In genomic region chr2:178277206-178277605, GRCm38 (mm10) we compare ENCODE assay signal across 9 mouse cellular contexts.
DNase-seq lines count a peak whose midpoint lies in the region; ATAC-seq and TF ChIP-seq lines count a peak whose summit lies in the region.
"Had no signal": no experiment of that assay in that cellular context is flagged by ENCODE, and none has a peak within 500 bp of the region (broad histone marks: within the 10 kb centered on the region; RNA-seq: fewer than 3 reads in every experiment).

No protein-coding gene starts in this region.

- H3K27me3 ChIP-seq in hindbrain, embryonic 10.5 days (ENCODE audit: insufficient read depth, poor library complexity, severe bottlenecking), result no peaks in the 10 kb centered on the region
- no peaks in the 10 kb centered on the region for H3K27me3 ChIP-seq in hindbrain, embryonic 13.5 days
- H3K27me3 ChIP-seq in hindbrain, postnatal 0 days (ENCODE audit: insufficient read depth, low read length), result no peaks in the 10 kb centered on the region
- no peaks in the 10 kb centered on the region for H3K27me3 ChIP-seq in liver, postnatal 0 days (ENCODE audit: insufficient read depth, low read length)
- H3K27me3 ChIP-seq: heart, embryonic 13.5 days had no signal

- H3K4me2 ChIP-seq in hindbrain, embryonic 13.5 days, result no peak overlapping the region
- no peak overlapping the region for H3K4me2 ChIP-seq in hindbrain, postnatal 0 days (ENCODE audit: low read depth, low read length)
- H3K4me2 ChIP-seq in liver, postnatal 0 days (ENCODE audit: low read depth, low read length), result no peak overlapping the region
- H3K4me2 ChIP-seq: heart, embryonic 13.5 days had no signal

- no peaks in the 10 kb centered on the region for H3K9me3 ChIP-seq in hindbrain, embryonic 10.5 days
- no peaks in the 10 kb centered on the region for H3K9me3 ChIP-seq in hindbrain, embryonic 13.5 days
- H3K9me3 ChIP-seq in hindbrain, postnatal 0 days (ENCODE audit: low read length), result no peaks in the 10 kb centered on the region
- H3K9me3 ChIP-seq in liver, postnatal 0 days (ENCODE audit: low read length), result no peaks in the 10 kb centered on the region
- H3K9me3 ChIP-seq: heart, embryonic 13.5 days had no signal

- DNase-seq in hindbrain, embryonic 10.5 days (ENCODE audit: low spot score), result peak; percentile 57
- DNase-seq in brain, adult 2 months (ENCODE audit: low read depth, low spot score), result peak; percentile 60
- peak; percentile 53 for DNase-seq in hindbrain, postnatal 0 days (ENCODE audit: low spot score)
- peak; percentile 58 for DNase-seq in liver, postnatal 0 days
- DNase-seq in urinary bladder, postnatal 36 days (ENCODE audit: low spot score in 2 of 2), result peak; percentile 3 to 48
- DNase-seq in natural killer cell, adult 2 months (ENCODE audit: low spot score in 2 of 2), result no peak
- no peak for DNase-seq in layer of hippocampus, adult 8-10 months (ENCODE audit: low spot score in 2 of 2)

- no peaks in the 10 kb centered on the region for H3K36me3 ChIP-seq in hindbrain, embryonic 10.5 days
- H3K36me3 ChIP-seq in hindbrain, embryonic 13.5 days, result peaks cover 38% of the 10 kb centered on the region
- H3K36me3 ChIP-seq in hindbrain, postnatal 0 days (ENCODE audit: insufficient read depth, low read length), result no peaks in the 10 kb centered on the region; the same call in 1 of the 2 replicates
- no peaks in the 10 kb centered on the region for H3K36me3 ChIP-seq in liver, postnatal 0 days (replicated peaks; ENCODE audit: insufficient read depth, low read length)
- H3K36me3 ChIP-seq: heart, embryonic 13.5 days had no signal

- ATAC-seq in hindbrain, embryonic 13.5 days (ENCODE audit: low FRiP score), result no peak
- no peak for ATAC-seq in hindbrain, postnatal 0 days
- no peak for ATAC-seq in liver, postnatal 0 days

- TF ChIP-seq CTCF in hindbrain, postnatal 0 days (IDR thresholded peaks at IDR 0.05; ENCODE audit: low read depth), result no peak
- TF ChIP-seq CTCF in liver, postnatal 0 days (IDR thresholded peaks at IDR 0.05; ENCODE audit: low read depth), result no peak

- no peak overlapping the region for H3K4me3 ChIP-seq in hindbrain, embryonic 10.5 days
- no peak overlapping the region for H3K4me3 ChIP-seq in hindbrain, embryonic 13.5 days
- H3K4me3 ChIP-seq in hindbrain, postnatal 0 days (ENCODE audit: low read length), result no peak overlapping the region
- H3K4me3 ChIP-seq in liver, postnatal 0 days (ENCODE audit: low read depth, low read length), result no peak overlapping the region
- H3K4me3 ChIP-seq: heart, embryonic 13.5 days had no signal

- TF ChIP-seq EP300 in liver, postnatal 0 days (IDR thresholded peaks at IDR 0.05; ENCODE audit: low read depth), result no peak

- no peak overlapping the region for H3K27ac ChIP-seq in hindbrain, embryonic 10.5 days
- H3K27ac ChIP-seq in hindbrain, embryonic 13.5 days, result no peak overlapping the region
- H3K27ac ChIP-seq in hindbrain, postnatal 0 days, result no peak overlapping the region
- H3K27ac ChIP-seq in liver, postnatal 0 days (ENCODE audit: low read depth), result no peak overlapping the region
- H3K27ac ChIP-seq: heart, embryonic 13.5 days had no signal

- WGBS in hindbrain, embryonic 10.5 days, result 12% methylated on average over 6 of the region's 6 CpGs
- WGBS in hindbrain, embryonic 13.5 days, result 21% methylated on average over 6 of the region's 6 CpGs
- 13% methylated on average over 6 of the region's 6 CpGs for WGBS in hindbrain, postnatal 0 days
- 6% methylated on average over 6 of the region's 6 CpGs for WGBS in liver, postnatal 0 days (ENCODE audit: insufficient replicate concordance)

- no peaks in the 10 kb centered on the region for H3K4me1 ChIP-seq in hindbrain, embryonic 10.5 days (replicated peaks)
- H3K4me1 ChIP-seq in hindbrain, embryonic 13.5 days (replicated peaks), result peaks cover 4% of the 10 kb centered on the region; the same call in 1 of the 2 replicates
- no peaks in the 10 kb centered on the region for H3K4me1 ChIP-seq in hindbrain, postnatal 0 days (ENCODE audit: insufficient read depth, low read length)
- no peaks in the 10 kb centered on the region for H3K4me1 ChIP-seq in liver, postnatal 0 days (ENCODE audit: insufficient read depth)
- H3K4me1 ChIP-seq: heart, embryonic 13.5 days had no signal

- H3K9ac ChIP-seq in hindbrain, embryonic 13.5 days, result no peak overlapping the region
- H3K9ac ChIP-seq in hindbrain, postnatal 0 days (replicated peaks; ENCODE audit: low read length), result no peak overlapping the region
- H3K9ac ChIP-seq in liver, postnatal 0 days (replicated peaks), result no peak overlapping the region
- H3K9ac ChIP-seq: heart, embryonic 13.5 days had no signal

Comparison
In these comparisons a context has a peak if more than half of its experiments do, and no peak if none do; other contexts are left out.
1. DNase-seq: peak in hindbrain, embryonic 10.5 days (single experiment), brain, adult 2 months (single experiment), hindbrain, postnatal 0 days (single experiment), liver, postnatal 0 days (single experiment) and urinary bladder, postnatal 36 days (2 of 2); none in natural killer cell, adult 2 months (0 of 2) and layer of hippocampus, adult 8-10 months (0 of 2).